Mouse (Mus musculus) lung, embryonic 14.5 days (tissue): Measurements from ENCODE around the gene Itgb6. TPM values are rescaled to one million over a fixed set of nuclear protein-coding genes. Genes with fewer than 3 reads are reported as not detected.

Experiments used
- ATAC-seq: fragments of 200-750 bp; cut with Nextera tagmentation; 2 replicates; pipeline ENCODE4 v1.8.0; 2017; ENCODE audit warnings: mild to moderate bottlenecking, moderate TSS enrichment, moderate library complexity; ENCODE audit not compliant: insufficient read depth
- DNase-seq: peaks from one replicate; pipeline ENCODE4 v3.0.0-alpha.2; 2015
- H3K27ac ChIP-seq: fragments of 300-500 bp; sonication (generic); 2 replicates; pipeline ENCODE4 v1.5.1; 2014; ENCODE audit warnings: low read depth, mild to moderate bottlenecking, moderate library complexity
- H3K27me3 ChIP-seq: fragments of 300-500 bp; sonication (generic); 2 replicates; pipeline ENCODE4 v1.6.1; 2014; ENCODE audit warnings: low read length, control low read depth; ENCODE audit not compliant: insufficient read depth
- H3K36me3 ChIP-seq: fragments of 300-500 bp; sonication (generic); 2 replicates; pipeline ENCODE4 v1.6.1; 2014; ENCODE audit warnings: control low read depth; ENCODE audit not compliant: insufficient read depth
- H3K4me1 ChIP-seq: fragments of 300-500 bp; sonication (generic); 2 replicates; pipeline ENCODE4 v1.6.1; 2014; ENCODE audit warnings: antibody characterized with exemption, control low read depth; ENCODE audit not compliant: insufficient read depth
- H3K4me2 ChIP-seq: fragments of 300-500 bp; sonication (generic); 2 replicates; pipeline ENCODE4 v1.6.1; 2014; ENCODE audit warnings: mild to moderate bottlenecking
- H3K4me3 ChIP-seq: fragments of 300-500 bp; sonication (generic); 2 replicates; pipeline ENCODE4 v1.5.1; 2014; ENCODE audit warnings: low read depth, low read length
- H3K9ac ChIP-seq: fragments of 300-500 bp; sonication (generic); 2 replicates; pipeline ENCODE4 v1.6.1; 2014
- H3K9me3 ChIP-seq: fragments of 300-500 bp; sonication (generic); 2 replicates; pipeline ENCODE4 v1.6.1; 2016; ENCODE audit warnings: low read depth, low read length, control low read depth
- CTCF ChIP-seq: IDR thresholded peaks from 2 replicates; pipeline ENCODE4 v1.5.1; 2016; ENCODE audit warnings: antibody characterized with exemption, low read depth
- WGBS: fragments of 180-500 bp; shearing (Covaris S2); extraction: QIAGEN DNeasy Blood & Tissue Kit; methylation state at CpG from one replicate; pipeline ENCODE4 v1.1.7; 2014; 5-methylcytosine and 5-hydroxymethylcytosine counted together
- polyA plus RNA-seq: library from polyadenylated mRNA; unstranded; fragments of >200 nt; fragmentation: Nextera tagmentation; extraction: Ambion mirVana; gene quantifications from 2 replicates; pipeline ENCODE4 v1.2.1, GENCODE M21; 2014

The Itgb6 gene
- polyA plus RNA-seq, 1 experiment from 2014 or later = 5.5 TPM

DNA sequence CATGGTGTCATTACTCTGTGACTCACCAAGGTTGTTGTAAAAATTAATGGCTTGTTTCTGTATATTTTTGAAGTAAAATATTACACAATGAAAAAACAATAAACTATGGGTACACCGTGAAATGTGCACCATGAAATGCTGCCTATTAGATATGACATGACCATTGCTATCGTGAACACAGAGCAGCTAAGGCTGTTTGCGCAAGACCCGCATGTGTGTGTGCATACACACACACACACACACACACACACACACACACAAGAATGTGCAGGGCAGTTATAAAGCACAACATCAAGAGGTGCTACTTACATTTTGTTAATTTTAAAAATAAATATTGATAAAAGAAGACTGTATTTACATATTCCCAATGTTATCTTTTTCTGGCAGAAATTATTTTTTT, 62.5 kb downstream of the Itgb6 start:
- DNase-seq (peak; percentile 44), ATAC-seq (peak; percentile 75; the same call in 1 of the 2 replicates)
- H3K4me2 ChIP-seq = no peak overlapping the region
- no peaks in the 10 kb centered on the region for H3K36me3 ChIP-seq
- WGBS = 40% methylated on average over 4 of the region's 4 CpGs
- H3K27me3 ChIP-seq = no peaks in the 10 kb centered on the region
- peaks cover 5% of the 10 kb centered on the region; the same call in 1 of the 2 replicates for H3K4me1 ChIP-seq
- H3K9me3 ChIP-seq = no peaks in the 10 kb centered on the region
- H3K27ac ChIP-seq = no peak overlapping the region
- no peak for TF ChIP-seq CTCF
- H3K4me3 ChIP-seq = no peak overlapping the region
- no peak overlapping the region for H3K9ac ChIP-seq

DNA sequence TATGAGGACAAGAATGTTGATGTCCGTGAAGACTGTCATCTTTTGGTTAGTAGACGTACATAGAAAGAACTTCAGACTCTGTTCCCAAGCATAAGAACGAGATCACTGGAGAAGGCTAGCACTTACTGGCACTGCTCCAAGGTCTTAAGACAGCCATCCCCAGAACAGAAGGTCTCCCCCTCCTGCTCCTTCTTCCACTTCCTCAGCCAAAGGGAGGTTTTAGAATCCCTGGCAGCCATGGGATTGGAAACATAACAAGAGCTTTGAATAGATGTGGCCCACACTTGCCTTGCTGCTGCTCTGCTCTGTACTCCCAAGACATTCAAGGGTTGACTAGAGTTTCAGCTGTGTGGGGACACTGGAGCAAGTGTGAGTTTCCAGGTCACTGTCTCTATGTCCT, 63.5 kb downstream of the Itgb6 start:
- peak; percentile 62 for DNase-seq
- no peak for ATAC-seq
- 46% methylated on average over 3 of the region's 3 CpGs for WGBS

DNA sequence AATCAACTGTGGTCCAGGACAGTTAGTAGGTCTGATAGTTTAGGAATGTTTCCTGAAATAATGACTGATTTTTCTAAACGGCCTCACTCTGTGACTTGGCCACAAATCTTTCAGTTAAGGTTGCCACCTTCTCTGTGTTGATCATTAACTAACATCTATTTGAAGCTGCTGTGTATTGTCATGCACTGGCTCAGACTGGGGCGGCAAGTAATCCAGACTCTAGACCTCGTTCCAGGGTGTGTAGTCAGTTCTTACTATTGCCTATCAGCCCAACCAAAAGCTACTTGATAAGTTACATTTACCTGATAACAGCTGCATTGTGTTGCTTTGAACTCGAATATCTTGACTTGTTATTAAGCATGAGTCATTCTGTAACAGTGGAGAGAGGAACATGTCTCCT, 67.6 kb downstream of the Itgb6 start:
- H3K4me2 ChIP-seq = no peak overlapping the region
- no peak for ATAC-seq
- H3K4me1 ChIP-seq = peaks cover 5% of the 10 kb centered on the region; the same call in 1 of the 2 replicates
- no peak overlapping the region for H3K9ac ChIP-seq
- WGBS = 45% methylated on average over 4 of the region's 4 CpGs
- no peak overlapping the region for H3K27ac ChIP-seq
- no peak for TF ChIP-seq CTCF
- no peaks in the 10 kb centered on the region for H3K9me3 ChIP-seq
- no peaks in the 10 kb centered on the region for H3K27me3 ChIP-seq
- no peak for DNase-seq
- H3K36me3 ChIP-seq = no peaks in the 10 kb centered on the region
- H3K4me3 ChIP-seq = no peak overlapping the region

More for the DNA sequence above, 63.5 kb downstream of the Itgb6 start:
- no peak overlapping the region for H3K4me3 ChIP-seq
- H3K4me2 ChIP-seq = no peak overlapping the region
- H3K9me3 ChIP-seq = no peaks in the 10 kb centered on the region
- no peaks in the 10 kb centered on the region for H3K36me3 ChIP-seq
- H3K27me3 ChIP-seq = no peaks in the 10 kb centered on the region
- peaks cover 5% of the 10 kb centered on the region; the same call in 1 of the 2 replicates for H3K4me1 ChIP-seq
- H3K27ac ChIP-seq = no peak overlapping the region
- TF ChIP-seq CTCF = no peak
- no peak overlapping the region for H3K9ac ChIP-seq

DNA sequence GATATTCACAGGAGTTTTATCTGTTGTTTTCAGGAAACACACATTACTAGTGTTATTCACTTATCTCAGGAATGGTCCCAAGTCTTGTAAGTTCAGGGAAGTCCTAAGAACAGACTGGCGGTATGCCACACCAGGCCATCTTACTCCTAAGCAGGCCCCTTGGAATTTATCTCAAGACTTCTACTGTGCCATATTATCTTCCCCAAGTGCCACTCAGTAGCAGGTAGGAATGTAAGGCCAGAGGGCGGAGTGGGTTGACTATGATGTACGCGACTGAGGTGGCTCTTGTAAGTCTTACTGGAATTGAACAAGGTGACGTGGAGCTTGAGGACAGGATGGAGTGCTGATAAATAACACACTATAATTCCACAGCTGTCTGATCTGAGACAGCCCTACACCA, 72.3 kb downstream of the Itgb6 start:
- ATAC-seq (peak; percentile 60; the same call in 1 of the 2 replicates), DNase-seq (peak; percentile 49)
- H3K4me1 ChIP-seq = no peaks in the 10 kb centered on the region
- H3K27me3 ChIP-seq = no peaks in the 10 kb centered on the region
- no peak overlapping the region for H3K4me3 ChIP-seq
- H3K27ac ChIP-seq = no peak overlapping the region
- no peak overlapping the region for H3K9ac ChIP-seq
- 63% methylated on average over 5 of the region's 5 CpGs for WGBS
- H3K36me3 ChIP-seq = no peaks in the 10 kb centered on the region
- no peak overlapping the region for H3K4me2 ChIP-seq
- no peaks in the 10 kb centered on the region for H3K9me3 ChIP-seq
- no peak for TF ChIP-seq CTCF

DNA sequence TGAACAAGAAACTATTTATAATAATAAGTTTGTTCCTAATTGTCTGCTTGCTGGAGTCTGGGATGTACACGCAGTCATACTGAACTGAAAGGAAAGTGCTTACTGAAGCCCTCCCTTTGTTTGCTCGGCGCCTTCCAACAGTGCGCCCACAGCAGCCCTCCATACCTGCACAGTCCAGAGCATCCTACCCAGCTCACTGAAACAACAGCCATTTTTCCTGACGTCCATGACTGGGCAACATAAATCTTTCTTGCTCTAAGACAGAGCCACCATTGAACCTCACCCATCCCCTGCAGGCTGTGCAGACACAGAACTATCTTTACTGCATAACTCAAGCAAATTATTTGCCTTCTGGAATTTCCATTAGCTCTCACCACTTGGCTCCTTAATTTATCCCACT, 74.8 kb downstream of the Itgb6 start:
- TF ChIP-seq CTCF = no peak
- H3K27me3 ChIP-seq = no peaks in the 10 kb centered on the region
- ATAC-seq = no peak
- no peaks in the 10 kb centered on the region for H3K9me3 ChIP-seq
- H3K4me2 ChIP-seq = no peak overlapping the region
- H3K9ac ChIP-seq = no peak overlapping the region
- no peaks in the 10 kb centered on the region for H3K36me3 ChIP-seq
- H3K4me3 ChIP-seq = no peak overlapping the region
- H3K27ac ChIP-seq = no peak overlapping the region
- WGBS = 64% methylated on average over 5 of the region's 5 CpGs
- DNase-seq = no peak
- no peaks in the 10 kb centered on the region for H3K4me1 ChIP-seq

DNA sequence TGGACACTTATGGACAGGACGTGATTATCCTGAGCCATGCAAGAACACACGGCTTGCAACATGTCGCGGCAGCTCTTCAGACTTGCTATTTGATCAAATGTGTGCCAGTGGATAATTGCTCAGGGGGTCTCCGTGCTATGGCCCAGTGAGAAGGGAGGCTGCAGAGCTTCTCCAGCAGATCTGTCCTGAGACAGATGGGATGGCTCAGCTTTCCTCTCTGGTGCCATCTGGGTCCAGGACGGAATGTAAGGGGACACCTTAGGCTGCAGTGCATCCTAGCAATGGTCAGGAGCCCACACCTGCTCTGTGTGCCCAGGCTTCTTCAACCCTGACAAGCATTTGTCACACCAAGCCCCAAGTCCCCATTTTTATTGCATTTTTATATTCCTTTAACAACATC, 75.9 kb downstream of the Itgb6 start:
- 75% methylated on average over 6 of the region's 6 CpGs for WGBS
- no peak for TF ChIP-seq CTCF
- Histone ChIP-seq H3K9ac (no peak overlapping the region), H3K4me2 (no peak overlapping the region), H3K4me3 (no peak overlapping the region), H3K27me3 (no peaks in the 10 kb centered on the region), H3K36me3 (no peaks in the 10 kb centered on the region), H3K4me1 (no peaks in the 10 kb centered on the region), H3K27ac (no peak overlapping the region), H3K9me3 (no peaks in the 10 kb centered on the region)
- DNase-seq (no peak), ATAC-seq (no peak)

DNA sequence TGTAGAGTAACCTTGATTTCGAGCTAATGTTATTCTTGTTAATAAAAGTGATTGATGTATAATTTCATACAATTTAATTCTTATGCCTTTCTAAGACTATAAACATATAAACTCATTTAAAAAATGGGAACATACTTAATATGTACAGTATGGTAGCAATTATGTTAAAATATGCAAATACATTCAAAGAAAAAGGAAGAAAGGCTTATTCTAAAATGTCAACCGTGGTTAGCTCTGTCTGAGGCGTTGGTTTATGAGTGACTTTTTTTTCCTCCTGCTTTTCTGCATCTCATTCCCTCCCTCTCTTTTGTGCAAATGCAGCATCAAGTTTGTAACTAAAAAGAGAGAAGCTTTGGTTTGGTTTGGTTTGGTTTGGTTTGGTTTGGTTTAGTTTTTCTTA, 79.0 kb downstream of the Itgb6 start:
- DNase-seq = no peak
- Histone ChIP-seq H3K9ac (no peak overlapping the region), H3K4me2 (no peak overlapping the region), H3K36me3 (no peaks in the 10 kb centered on the region), H3K27ac (no peak overlapping the region), H3K4me1 (no peaks in the 10 kb centered on the region), H3K9me3 (no peaks in the 10 kb centered on the region), H3K4me3 (no peak overlapping the region), H3K27me3 (no peaks in the 10 kb centered on the region)
- ATAC-seq = no peak
- no peak for TF ChIP-seq CTCF
- 82% methylated on average over 3 of the region's 3 CpGs for WGBS

DNA sequence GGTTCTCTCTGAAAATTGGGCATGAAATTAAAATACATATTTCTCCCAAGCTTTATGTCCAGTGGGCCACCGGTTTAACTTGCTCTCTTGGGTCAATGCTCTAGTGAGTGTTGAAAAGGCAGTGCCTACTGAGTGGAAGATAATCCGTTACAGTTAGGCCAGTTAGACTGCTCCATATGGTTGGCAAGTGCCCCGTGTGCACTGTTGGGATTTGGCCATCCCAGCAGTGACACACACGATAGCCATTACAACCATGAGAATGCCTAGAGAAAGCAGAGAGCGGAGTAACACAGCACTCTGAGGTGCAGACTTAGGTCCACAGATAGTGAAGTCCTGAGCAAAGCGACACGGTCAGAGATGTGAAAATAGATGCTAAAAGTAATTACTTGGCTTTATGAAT, 79.8 kb downstream of the Itgb6 start:
- DNase-seq (no peak), ATAC-seq (no peak)
- TF ChIP-seq CTCF = no peak
- Histone ChIP-seq H3K9ac (no peak overlapping the region), H3K4me3 (no peak overlapping the region), H3K9me3 (no peaks in the 10 kb centered on the region), H3K4me2 (no peak overlapping the region), H3K36me3 (no peaks in the 10 kb centered on the region), H3K27me3 (no peaks in the 10 kb centered on the region), H3K4me1 (0 out of 2 replicates have a peak, but pooled peaks cover 3% of the 10 kb centered on the region), H3K27ac (no peak overlapping the region)
- 86% methylated on average over 7 of the region's 7 CpGs for WGBS
